Mouse (Mus musculus): ENCODE measurements around the gene Gimd1.

Gene Gimd1

DNA sequence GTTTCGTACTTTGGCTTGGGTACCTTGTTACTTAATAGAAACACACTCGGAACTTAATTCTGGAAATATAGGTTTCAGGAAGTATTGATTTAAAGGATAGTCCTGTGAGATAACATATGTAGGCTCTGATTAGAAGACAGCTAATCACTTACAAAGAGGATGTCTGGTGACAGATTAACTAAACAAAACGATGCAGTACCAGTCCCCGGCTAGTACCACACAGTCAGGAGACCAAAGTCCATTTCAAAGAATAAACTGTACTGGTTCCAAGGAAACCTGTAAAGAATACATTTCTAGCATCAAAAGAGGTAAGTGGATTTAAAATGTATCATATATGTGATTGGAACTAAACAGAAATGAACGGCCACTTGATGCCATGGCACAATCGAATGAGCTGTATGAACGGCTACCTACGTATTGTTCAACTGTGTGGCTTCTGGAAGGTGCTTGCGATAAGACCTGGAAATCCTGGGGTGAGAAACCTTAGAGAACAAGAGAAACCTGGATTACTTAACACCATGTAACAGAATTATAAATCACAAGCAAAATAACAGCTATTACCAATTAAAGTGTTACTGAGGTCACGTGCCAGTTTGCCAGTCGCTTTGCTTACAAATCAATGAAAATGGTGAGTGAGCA, at the start of gene Gimd1:
Gimd1 (plus strand) TSS at position 220 of the 639 bp plus-strand sequence.
- no peak for DNase-seq (ENCODE audit: low spot score)

DNA sequence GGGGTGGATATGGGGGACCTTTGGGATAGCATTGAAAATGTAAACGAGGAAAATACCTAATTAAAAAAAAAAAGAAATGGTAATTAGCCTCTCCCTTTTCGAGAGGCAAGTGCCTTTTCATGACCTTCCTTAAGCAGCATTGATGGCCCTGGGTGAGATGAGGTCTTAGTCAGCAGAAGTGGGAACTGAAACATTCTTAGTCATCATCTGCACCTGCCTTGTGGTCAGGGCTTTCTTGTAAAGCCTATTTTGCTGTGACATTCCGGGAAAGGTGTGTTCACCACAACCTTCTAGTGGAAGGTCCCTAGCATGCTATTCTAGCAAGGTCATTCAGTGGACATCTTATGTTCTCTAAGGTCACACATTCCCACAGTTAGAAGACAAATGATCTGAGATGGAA, 48.4 kb upstream of the Gimd1 start:
- no peak for DNase-seq (ENCODE audit: low spot score)

DNA sequence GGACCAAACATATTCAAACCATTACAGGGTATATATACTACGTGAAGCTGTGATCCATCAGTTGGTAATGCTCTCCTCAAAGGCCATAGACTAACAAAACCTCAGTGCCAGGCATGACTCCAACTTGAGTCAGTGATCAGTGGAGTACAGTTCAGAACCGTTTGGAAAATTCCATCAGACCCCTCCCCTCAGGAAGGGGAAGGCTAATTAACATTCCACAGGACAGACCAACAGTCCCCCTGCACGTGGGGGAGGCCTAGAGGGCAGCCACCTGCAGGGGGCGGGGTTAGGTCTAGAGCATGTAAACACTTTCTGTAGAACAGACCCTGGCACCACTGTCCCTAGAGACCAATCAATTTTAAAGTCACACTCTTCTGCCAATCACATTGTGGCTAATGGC, 47.3 kb upstream of the Gimd1 start:
- DNase-seq (ENCODE audit: low spot score), result no peak

DNA sequence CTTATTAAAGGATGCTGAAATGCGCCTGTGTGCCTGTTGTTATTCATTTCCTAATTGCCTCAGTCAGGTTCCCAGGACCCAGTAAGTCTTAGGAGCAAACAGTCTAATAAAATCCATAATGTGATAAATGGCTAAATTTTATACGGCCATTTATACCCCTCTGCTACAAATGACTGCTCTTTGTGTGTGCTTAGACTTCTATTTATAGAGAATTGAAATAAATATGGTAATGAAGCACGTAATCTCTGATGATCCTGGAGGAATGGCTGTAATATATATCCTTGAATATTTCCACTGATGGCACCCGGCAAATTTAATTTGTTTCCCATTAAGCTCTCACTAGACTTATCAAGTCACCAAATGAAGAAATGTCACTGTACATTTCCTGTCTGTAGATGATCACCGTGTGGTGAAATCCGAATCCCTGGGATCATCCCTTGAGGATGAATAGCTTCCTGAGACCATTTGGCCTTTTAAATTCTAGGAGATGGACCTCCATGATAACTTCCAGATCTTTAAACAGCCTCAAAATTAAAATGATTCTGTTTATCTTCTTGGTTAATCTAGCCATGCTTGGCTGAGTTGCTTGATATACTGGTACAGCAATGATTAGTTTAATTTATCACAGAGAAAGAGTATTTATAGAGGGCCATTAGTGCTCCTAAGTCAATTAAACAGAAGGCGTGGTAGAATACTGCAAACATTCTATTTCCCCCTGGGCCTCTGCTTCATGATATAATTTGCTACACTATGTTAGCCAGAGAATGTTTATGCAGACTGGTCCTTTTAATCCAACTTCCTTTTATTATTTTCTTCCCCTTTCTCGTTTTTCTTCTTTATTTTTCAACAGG, 44.3 kb upstream of the Gimd1 start:
- no peak for DNase-seq (ENCODE audit: low spot score)

DNA sequence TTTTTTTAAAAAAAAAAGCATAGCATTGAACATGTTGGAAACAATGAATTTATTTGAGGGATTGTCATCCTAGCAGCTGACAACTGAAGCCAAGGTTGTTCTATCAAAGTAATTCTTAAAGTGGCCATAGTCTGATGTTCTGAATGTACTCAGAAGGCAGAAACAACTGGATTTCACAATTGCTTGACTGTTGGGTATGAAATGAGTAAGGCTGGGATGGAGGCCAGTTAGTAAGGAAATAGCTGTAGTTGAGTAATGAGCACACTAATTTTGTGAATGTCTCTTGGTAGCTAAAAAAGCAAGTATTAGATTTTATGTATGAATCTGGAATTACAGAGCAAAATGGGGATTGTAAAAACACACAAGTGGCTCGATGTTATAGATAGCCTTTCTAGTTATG, 41.5 kb upstream of the Gimd1 start:
- no peak for DNase-seq (ENCODE audit: low spot score)

DNA sequence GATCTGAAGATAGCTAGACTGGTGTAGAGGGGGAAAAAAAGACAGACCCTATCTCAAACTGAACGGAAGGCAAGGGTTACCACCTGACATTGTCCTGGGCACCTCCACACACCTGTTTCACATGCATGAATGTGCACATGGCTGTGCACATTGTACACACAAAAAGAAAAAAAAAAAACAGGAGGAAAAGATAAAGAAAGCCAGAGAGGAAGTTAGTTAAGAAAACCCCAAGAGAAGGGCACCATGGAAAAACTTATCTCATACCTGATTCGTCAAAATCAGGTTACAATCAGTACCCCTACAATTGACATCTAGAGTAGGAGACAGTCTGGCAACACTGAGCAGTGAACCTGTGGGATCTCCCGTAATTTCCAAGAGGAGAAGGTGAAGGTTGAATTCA, 39.6 kb upstream of the Gimd1 start:
- no peak for DNase-seq (ENCODE audit: low spot score)

DNA sequence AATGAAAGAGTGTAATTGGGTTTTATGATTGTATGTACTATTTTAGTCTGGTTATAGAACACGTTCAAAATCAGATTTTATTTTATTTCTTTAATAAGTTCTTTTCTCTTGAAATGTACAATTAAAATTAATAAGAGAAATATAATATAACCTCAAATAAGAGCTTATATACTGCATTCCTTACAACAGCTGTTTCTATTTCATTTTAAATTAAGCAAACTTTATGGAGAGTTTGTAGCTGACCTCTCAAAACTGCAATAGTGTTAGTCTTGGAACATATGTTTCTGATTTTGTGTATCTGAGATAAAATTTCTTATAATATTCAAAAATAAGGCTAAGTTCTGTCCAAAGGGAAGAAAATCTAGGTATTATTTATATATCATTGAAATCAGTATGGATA, 39.0 kb upstream of the Gimd1 start:
- no peak for DNase-seq (ENCODE audit: low spot score)

DNA sequence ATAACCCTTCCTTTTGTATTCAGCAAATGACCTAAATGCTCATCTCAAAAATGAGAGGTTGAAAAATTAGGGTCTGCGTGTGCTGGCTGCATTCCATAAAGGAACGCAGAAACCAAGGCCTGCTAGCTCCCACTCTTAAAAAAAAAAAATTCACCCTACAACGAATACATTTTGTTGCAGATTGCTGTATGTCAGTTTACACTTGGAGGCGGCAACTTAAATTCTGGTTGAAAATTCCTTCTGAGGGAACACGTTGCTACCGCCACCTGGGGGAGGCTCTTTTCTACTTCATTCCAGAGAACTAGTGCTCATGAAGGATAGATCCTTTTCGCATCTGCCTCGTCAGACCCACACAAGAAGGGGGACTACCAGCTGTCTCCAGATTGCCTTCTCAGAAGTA, 879 bp upstream of the Gimd1 start:
- DNase-seq (ENCODE audit: low spot score), result peak; percentile 62

DNA sequence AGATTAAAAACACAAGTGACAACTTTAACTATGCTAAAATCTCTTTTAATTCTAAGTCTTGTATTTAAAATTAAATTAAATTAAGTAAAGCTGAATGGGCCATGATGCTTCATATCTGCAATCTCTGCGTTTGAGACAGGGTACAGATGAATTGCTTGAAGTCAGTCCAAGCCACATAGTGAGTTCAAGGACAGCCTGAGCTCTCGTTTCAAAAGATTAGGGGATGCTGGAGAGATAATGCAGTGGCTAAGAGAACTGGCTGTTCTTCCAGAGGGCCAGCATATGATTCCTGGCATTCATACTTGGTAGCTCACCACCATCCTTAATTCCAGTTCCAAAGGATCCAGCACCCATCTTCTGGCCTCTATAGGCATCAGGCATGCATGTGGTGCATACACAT, 3.6 kb downstream of the Gimd1 start:
- no peak for DNase-seq (ENCODE audit: low spot score)

DNA sequence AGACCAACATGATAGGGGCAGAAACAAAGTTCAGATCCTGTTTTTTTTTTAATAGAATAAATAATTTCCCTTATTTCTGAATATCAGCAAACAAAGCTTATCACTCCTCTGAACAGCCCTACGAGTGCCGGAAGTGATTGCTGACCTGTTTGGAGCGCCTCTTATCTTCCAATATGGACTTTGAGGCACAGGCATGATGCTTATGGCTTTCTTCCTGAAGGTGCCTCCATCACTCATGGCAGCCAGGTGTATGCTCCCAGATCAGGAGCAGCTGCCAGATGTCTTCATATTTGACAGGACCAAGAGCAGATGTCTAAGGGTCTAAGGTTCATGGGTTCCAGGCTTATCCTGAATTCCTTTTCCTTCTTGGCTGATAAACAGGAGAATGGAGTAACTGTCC, 7.5 kb downstream of the Gimd1 start:
- no peak for DNase-seq (ENCODE audit: low spot score)

DNA sequence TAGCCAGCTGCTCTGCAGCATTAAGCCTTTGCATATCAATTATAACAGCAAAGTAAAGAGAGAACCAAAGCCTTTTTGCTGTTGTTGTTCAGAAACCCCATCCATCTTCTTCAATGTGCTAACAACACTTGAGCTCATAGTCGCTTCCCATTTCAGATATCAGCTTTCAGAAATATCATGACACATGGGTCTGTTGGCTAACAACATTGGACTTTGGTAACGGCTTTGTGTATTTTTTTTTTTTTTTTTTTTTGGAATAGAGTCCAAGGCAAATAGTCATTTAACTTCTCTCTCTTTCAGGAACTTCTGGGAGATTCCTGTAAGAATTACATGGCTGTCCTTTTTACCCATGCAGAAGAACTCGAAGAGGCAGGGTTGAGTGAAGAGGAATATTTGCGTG, 14.5 kb downstream of the Gimd1 start:
- no peak for DNase-seq (ENCODE audit: low spot score)

DNA sequence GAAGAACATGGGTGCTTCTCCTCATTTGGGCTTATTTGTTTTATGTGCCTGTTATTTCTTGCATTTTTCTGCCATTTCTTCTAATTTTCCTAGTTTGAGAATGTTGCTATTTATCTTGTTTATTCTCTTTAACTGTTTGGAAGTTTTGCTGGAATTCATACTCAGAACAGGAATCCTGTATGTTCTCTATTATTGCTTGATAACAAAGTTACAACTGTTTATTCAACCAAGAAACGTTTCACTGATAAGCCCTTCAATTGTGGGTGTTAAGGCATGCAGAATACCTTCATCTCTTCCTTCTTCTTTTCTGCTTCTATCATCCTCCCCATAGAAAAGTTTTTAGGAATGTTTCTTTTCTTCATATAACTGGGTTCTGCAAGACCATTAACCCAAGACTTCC, 17.2 kb downstream of the Gimd1 start:
- no peak for DNase-seq (ENCODE audit: low spot score)

DNA sequence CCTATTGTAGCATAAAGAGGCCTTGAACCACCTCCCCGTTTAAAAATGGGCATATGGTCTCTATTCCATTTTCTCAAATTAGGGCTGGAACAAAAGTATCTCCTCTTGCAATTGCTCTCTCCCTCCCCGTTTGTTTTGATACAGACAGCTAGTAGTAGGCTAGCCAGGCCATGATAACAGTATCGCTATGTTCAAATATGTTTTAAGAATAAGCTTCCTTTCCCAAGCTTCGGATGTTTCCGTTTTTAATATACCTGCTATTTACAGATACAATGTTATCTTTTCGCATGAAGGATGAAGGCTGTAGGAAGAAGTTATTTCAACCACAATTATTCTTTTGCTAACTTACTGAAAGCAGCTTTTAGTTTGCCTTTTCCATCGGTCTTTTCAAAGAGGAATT, 19.7 kb downstream of the Gimd1 start:
- DNase-seq (ENCODE audit: low spot score), result no peak

DNA sequence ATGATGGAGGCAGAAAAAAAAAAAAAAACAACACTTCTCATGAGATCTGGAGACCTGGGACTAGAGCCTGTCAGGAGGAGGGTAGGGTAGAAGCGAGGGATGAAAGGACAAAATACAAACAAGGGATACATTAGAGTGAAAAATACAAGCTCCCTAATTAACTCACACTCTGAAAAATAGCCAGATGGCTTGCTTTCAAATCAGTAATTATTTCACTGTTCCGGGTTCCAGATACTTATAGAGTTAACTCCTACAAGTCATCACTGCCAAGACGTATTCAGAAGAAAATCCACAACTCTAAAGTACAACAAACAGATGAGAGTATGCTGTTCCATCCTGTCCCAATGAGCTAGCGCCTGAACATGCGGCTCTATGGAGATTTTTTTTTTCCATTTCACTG, 20.6 kb downstream of the Gimd1 start:
- no peak for DNase-seq (ENCODE audit: low spot score)

DNA sequence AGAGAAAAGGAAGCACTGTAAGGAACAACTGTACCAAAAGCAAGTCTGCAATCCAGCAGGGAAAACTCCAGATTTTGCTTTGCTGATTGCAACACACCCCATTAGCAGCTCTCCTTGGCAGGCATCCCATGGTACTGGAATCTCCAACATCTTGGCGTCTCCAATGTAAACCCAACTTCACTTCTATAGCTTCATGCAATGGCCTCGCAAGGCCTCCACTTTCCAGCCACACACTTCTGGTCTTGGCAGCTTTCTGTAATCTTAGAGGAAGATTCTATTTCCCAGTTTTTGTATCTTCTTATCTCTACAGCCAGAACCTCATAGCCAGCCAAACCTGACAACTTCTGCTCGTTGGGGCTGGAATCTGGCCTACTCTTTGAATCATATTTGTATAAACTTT, 22.2 kb downstream of the Gimd1 start:
- DNase-seq (ENCODE audit: low spot score), result no peak

DNA sequence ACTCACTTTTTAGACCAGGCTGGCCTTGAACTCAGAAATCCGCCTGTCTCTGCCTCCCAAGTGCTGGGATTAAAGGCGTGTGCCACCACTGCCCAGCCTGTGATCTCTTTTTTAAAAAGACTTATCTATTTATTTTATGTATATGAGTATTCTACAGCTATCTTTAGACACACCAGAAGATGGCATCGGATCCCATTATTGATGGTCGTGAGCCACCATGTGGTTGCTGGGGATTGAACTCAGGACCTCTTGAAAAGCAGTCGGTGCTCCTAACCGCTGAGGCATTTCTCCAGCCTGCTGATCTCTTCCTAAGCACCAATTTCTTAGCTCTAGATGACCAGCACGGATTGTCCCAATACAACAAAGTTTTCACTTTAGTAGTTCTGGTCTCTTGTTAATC, 24.3 kb downstream of the Gimd1 start:
- DNase-seq (ENCODE audit: low spot score), result no peak

DNA sequence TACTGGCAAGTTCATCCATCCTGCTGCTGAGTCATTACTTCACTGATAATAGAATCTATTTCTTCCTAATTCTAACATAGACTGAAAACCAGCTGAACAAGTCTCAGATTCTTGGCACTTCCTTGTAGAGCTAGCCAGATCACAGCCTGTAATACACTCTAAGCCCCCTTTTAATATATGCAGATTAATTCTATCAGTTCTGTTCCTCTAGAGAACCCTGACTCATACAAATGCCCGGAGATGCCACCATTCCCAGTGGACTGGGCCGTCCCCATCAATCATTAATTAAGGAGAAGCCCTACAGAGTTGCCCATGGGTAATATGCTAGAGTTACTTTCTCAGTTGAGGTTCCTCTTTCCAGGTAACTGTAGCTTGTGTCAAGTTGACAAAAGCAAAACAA, 26.3 kb downstream of the Gimd1 start:
- DNase-seq (ENCODE audit: low spot score), result no peak

DNA sequence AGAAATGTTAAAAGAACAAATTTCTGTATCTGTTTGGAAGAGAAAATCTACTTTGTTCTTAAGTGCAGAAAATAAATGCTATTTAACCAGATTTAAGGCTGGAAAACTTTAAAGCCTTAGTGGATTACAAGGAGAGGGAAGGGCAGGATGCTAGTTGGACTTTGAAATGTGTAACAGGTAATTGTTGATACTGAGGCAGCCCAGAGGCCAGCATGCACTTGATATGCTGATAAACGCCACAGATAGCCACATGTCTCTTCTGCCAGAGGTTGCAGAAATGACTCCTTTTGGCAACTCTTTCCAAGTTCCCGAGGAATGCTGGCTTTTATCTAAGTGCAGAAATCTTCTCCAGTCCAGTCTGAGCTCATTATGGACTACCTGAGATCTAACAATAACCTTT, 47.9 kb downstream of the Gimd1 start:
- DNase-seq (ENCODE audit: low spot score), result no peak

DNA sequence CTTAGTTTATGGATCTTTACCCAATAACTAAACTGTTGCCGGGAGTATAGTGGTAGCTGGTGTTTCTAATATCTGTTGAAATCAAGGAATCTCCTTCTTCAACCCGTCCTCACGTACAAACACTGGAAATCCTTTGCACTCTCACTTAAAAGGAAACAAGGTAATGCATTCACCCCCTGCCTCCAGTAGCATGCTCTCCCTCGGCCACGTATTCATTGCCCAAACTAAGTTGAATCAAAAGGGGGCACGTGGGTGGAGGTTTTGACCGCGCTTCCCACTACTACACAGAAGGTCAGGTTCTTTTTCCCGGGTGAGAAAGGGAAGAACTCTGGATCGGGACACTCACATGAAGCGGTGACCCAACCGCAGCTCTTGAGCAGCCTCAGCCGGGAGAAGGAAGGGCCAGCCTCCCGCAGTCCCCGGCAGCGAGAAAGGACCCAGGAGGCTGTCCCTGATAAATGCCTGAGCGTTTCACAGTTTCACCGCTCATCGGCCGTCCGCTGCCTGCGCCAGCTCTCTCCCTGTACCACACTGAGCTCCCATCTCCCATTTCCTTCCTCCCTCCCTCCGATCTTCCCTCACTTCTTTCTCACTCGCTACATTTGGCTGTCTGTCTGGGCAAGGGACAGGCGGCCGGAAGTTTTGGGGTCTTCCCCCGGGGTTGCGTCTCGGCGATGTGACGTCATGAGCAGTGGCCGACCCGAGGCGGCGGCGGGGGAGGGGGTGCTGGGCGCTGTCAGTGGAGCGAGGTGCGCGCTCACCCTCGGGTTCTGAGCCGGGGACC, 54.0 kb downstream of the Gimd1 start, which contains the start of gene Tbck:
Tbck (plus strand) TSS at position 698 of the 784 bp plus-strand sequence.
- peak; percentile 94 for DNase-seq (ENCODE audit: low spot score)

DNA sequence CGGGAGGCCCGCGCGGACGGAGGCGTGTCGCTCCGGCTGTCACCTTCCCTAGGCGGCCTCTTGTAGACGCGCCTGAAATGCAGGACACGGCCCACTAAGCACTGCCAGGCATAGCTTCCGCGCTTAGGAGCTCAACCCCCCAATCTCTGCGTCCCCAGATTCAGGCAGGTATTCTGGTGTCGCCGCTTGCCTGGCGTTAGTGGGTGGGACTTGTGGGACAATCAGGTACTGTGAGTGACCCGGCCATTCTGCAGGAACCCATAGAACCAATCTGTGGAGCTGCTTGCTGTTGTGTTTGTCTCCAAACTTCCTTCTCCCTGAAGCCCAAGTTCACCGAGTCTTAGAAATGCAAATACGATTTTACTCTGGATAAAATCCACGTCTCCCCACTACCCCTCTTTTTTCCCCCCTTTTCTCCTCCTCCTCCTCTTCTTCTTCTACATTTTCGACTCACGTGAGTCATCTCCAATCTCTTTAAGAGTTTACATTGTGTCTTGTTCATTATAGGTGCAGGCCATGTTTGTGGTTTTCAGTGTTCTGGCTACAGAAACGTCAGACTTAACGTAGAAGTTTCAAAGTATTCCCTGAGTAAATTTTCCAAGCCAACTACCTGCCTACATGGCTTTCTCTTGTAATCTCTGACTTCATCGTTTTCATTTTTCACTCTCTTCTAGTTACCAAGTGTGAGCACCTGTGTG, 54.8 kb downstream of the Gimd1 start, which contains the start of gene Aimp1:
Aimp1 (minus strand) TSS at position 140 of the 698 bp plus-strand sequence.
- DNase-seq (ENCODE audit: low spot score), result peak; percentile 2
